Mouse (Mus musculus) cerebellum, postnatal 25 days (tissue): Measurements from ENCODE around the gene Zfp30.

Experiments used
- DNase-seq, 2 experiments: peaks; one replicate each; pipeline ENCODE4 v3.0.0; 2021; ENCODE audit warnings: mixed read lengths in 2 of 2

Zfp30 gene

GRCm38 (mm10) chr7:29836816-29837215 is 53.0 kb downstream of the Zfp30 start:
- no peak for DNase-seq

GRCm38 (mm10) chr7:29839256-29839655 is 55.5 kb downstream of the Zfp30 start:
- DNase-seq, result no peak

- DNase-seq, result no peak
Measured at GRCm38 (mm10) chr7:29842105-29842504, 58.3 kb downstream of the Zfp30 start.
